In genomic region chr1:18105866-18106529, GRCm38 (mm10) we compare ENCODE assay signal across 9 mouse cellular contexts. TPM values are rescaled to one million over a fixed set of nuclear protein-coding genes. Genes with fewer than 3 reads are reported as not detected.
DNase-seq lines count a peak whose midpoint lies in the region.
"Had no signal": no experiment of that assay in that cellular context is flagged by ENCODE, and none has a peak within 500 bp of the region (broad histone marks: within the 10 kb centered on the region; RNA-seq: fewer than 3 reads in every experiment).

No protein-coding gene starts in this region.

- peak; percentile 46 for DNase-seq in kidney, adult 9 months
- no peak for DNase-seq in kidney, adult 18-20 months
- peak; percentile 67 for DNase-seq in ES-CJ7 (ENCODE audit: low read depth, low spot score)
- peak; percentile 24 for DNase-seq in embryo, embryonic 9.5 days (ENCODE audit: extremely low spot score)
- DNase-seq in left cerebral cortex, postnatal 25 days (ENCODE audit: low spot score in 2 of 2), result peak; percentile 43 to 65
- DNase-seq in T-cell, adult 2 months (ENCODE audit: low spot score), result no peak
- no peak for DNase-seq in urinary bladder, postnatal 4 days (ENCODE audit: low spot score in 2 of 2)
- DNase-seq in lung, postnatal 36 days, result no peak

- intact Hi-C loops in left cerebral cortex, postnatal 25 days (cut with DNase I), result loop anchor here (1.0 to 10.0 kb wide), 3 partner anchors 126 to 943 kb away; no protein-coding TSS in a partner anchor

RNA-seq across cellular contexts. Expression of gene Crisp4, which starts 39.7 kb away (rescaled TPM):
- not detected for total RNA-seq in left cerebral cortex, postnatal 25 days (2021)
- total RNA-seq: heart, postnatal 14 days had no signal

Comparison
In these comparisons a context has a peak if more than half of its experiments do, and no peak if none do; other contexts are left out.
1. DNase-seq: peak in kidney, adult 9 months (single experiment), ES-CJ7 (single experiment), embryo, embryonic 9.5 days (single experiment) and left cerebral cortex, postnatal 25 days (2 of 2); none in kidney, adult 18-20 months (single experiment), T-cell, adult 2 months (single experiment), urinary bladder, postnatal 4 days (0 of 2) and lung, postnatal 36 days (single experiment).